Mouse (Mus musculus) left cerebral cortex, postnatal 4 days (tissue): ENCODE measurements around the gene Col11a2. TPM values are rescaled to one million over a fixed set of nuclear protein-coding genes. Genes with fewer than 3 reads are reported as not detected.
A peak's percentile ranks its signal among the peaks of the same experiment; 100 is the strongest.

Experiments
- DNase-seq: peaks from one replicate; pipeline ENCODE4 v3.0.0-alpha.2; 2022
- intact Hi-C: fragments of 180-260 bp; cut with DNase I; formaldehyde crosslinking; loops from one replicate; pipeline ENCODE4 v1.15.1; 2025
- microRNA-seq: library from miRNA; unstranded; fragments of <30 nt; microRNA quantifications from one replicate; pipeline ENCODE4 v1.2.0, GENCODE M21; 2022
- total RNA-seq, 2 experiments: library from RNA; stranded (reverse); gene quantifications; 2 replicates each; pipeline ENCODE4 v1.2.3; 2021

Col11a2 gene
- total RNA-seq, 2 experiments from 2014 or later = 6.8 to 9.8 TPM

DNA sequence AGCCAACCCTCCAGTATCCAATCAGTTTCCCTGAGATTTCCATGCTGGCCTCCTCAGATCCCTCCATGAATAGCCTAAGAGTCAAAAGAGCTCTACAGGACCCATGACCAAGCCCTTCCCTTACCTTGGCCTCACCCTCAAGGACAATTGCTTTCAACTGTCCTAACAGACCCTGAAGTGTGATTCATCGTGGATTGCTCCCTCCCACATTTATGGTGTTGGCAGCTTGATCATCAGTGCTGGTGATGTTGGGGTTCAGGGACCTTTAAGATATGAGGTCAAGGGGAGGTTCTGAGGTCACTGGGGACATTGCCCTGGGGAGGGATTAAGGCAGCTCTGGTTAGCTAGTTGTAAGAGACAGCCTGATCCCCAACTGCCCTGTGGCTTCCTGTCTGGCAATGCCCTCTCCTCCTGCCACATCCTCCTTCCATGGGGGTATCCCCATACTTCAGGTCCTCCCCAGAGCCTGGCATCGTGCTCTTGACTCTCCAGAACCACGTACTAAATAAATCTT is 57.3 kb downstream of the Col11a2 start:
- intact Hi-C loops = no loop called here
- no peak for DNase-seq

DNA sequence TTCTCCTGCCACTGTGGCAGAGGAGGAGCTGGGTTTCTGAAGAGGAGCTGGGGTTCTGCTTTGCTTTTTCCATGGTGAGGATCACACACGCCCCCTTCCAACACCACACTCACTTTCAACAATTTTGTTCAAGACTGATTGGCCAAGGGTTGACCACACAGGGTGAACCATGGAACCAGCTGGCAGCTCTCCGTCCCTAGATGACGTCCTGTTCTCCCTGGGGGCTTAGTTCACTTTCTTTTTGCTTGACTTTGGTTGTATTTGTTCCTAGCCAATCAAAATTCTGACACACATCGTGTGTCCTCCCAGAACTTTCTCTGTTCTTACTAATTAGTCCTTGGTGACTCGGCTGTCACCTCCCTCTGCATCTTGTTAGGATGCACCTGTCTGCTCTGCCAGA is 58.0 kb downstream of the Col11a2 start:
- intact Hi-C loops = no loop called here
- DNase-seq = no peak

DNA sequence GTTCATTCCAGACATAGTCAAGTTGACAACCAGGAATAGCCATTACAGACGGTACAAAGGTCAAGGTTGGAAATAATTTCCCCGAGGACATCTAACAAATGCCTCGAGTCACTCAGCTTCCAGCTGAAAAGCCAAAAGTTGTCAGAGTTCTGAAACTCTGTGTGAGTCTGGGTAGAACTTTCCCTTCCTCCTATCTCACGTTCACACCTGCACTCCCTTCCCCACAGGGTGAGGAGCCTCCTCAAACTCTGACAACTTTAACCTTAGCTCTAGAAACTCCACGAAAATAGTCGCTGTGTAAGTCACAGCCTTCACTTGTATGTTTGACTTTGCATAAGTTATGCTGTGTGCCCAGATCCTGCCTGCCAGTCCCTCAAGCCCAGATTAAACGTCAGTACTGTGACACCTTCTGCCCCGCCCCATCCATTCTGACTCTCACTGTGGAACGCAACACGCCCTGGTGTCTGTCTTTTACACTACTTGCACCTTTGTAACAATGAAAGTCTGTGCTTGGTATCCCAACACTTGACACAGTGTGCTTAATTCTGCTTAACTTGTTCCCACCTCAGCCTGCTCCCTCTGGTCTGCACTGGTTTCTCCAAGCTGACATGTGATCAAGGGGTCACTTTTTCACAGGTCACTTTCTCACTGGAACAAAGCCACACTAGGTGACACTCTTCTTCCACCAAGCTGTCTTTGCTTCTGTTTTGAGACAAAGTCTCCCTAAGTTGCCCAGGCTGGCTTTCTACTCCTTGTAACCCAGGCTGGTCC is 59.7 kb downstream of the Col11a2 start:
- no peak for DNase-seq
- intact Hi-C loops = no loop called here

DNA sequence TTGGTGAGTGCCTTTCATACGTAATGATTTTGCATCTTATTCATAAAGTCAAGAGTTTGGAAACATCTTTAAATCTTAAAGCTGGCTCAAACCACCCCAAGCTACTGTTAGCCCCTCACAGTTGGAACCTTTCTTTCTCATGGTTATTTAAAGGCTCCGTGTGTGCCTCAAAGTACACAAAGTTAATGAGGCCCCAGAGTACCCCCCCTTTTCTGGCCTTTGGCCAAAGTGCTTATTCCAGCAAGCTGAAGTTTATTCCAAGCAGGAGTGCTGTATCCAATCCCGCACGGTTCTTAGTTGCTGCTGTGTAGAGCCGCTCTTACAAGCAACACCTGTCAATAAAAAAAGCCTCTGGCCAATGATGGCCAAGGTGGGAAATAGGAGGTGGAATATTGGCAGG is 60.3 kb downstream of the Col11a2 start:
- DNase-seq = no peak
- intact Hi-C loops = no loop called here

DNA sequence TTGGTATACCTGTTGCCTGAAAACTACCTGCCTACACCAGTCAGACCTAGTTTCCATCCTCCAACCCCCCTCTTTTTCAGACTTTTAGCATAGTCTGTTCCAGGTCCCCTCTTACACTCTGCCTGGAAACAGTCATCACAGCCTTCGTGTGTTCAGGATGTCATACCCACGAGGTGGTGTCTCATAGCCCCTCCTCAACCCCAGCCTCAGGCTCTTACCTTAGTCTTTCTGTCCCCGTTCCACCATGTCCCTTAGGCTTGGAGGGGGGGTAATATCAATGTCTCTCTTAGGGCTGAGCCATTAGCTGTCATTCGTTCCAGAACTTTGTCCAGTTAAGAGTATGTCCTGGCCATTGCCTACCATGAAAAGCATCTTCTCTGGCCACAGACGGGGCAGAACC is 61.9 kb downstream of the Col11a2 start:
- intact Hi-C loops = loop anchor here (10.0 kb wide), 1 partner anchor 64 kb away; no protein-coding TSS in a partner anchor

DNA sequence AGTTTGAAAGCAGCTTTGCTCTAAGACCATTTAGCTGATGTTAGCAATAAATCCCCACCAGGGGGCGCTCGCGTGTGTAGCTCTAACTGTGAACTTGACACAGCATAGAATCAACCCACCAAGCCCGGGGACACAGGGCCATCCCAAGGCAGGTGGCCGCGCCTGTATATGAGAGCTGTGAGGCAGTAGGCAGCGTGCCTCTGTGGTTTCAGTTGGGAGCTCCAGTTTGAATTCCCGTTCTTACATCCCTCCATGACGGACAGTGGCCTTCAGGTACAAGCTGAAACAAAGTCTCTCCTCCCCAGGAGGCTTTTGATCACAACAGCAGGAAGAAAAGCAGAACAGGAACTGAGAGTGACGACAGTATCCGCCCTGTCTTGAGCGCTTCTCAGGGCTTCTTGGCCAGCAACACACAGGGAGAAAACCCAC is 62.4 kb downstream of the Col11a2 start:
- intact Hi-C loops = loop anchor here (10.0 kb wide), 1 partner anchor 63 kb away; no protein-coding TSS in a partner anchor
- DNase-seq = peak; percentile 96

More for the DNA sequence above, 61.9 kb downstream of the Col11a2 start:
- DNase-seq = no peak

DNA sequence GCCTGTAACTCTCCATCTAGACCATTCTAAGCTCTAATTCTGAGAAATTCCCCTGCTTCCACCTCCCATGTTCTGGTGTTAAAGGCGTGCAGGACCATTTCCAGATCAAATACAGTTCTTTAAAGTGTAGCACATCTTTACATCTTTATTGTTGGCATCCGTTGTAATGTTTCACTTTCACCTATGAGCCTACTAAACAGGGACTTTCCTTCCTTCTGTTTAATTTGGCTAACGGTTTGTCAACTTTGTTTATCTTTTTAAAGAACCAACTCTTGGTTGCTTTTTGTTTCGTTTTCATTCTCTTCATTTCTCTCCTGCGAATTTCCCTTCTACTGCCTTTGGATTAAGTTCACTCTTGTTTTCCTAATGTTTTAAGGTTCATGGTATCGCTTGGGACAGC is 63.6 kb downstream of the Col11a2 start:
- no peak for DNase-seq
- intact Hi-C loops = loop anchor here (10.0 kb wide), 1 partner anchor 62 kb away; no protein-coding TSS in a partner anchor

DNA sequence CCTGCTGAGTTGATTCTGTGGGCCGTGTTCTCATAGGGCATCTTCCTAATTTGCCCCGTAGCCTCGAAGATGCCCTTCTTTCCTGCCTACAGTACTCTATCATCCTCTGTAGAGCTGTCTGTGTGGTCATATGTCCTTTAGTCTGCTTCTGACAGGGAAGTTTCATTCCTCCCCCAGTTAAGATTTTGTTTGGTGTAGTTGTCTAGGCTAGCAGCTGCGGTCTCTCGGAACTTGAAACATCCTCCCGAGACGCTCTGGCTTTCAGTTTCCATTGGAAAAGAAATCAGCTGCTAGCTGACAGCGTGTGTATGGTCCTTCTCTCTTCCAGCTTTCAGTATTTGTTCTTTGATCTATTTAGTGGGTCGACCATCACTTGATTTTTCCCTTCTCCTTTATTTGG is 65.6 kb downstream of the Col11a2 start:
- intact Hi-C loops = loop anchor here (10.0 kb wide), 1 partner anchor 60 kb away; no protein-coding TSS in a partner anchor
- no peak for DNase-seq

DNA sequence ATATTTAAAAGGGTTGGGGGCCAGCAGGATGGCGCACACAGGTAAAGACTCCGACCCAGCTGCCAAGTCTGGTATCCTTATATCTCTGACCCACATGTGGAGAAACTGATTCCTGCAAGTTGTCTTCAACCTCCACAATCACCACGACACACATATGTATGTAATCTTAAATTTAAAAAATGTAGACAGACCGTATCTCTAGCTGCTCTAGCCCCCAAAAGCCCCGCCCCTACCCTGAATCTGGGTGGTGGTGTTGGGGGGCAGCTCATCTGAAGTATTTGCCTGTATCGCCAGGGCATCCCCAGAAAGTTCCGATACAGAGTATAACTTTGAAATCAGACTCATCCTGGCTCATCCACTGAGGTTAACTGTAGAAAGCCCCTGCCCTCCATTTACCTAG is 67.3 kb downstream of the Col11a2 start:
- intact Hi-C loops = loop anchor here (10.0 kb wide), 1 partner anchor 58 kb away; no protein-coding TSS in a partner anchor
- DNase-seq = no peak

DNA sequence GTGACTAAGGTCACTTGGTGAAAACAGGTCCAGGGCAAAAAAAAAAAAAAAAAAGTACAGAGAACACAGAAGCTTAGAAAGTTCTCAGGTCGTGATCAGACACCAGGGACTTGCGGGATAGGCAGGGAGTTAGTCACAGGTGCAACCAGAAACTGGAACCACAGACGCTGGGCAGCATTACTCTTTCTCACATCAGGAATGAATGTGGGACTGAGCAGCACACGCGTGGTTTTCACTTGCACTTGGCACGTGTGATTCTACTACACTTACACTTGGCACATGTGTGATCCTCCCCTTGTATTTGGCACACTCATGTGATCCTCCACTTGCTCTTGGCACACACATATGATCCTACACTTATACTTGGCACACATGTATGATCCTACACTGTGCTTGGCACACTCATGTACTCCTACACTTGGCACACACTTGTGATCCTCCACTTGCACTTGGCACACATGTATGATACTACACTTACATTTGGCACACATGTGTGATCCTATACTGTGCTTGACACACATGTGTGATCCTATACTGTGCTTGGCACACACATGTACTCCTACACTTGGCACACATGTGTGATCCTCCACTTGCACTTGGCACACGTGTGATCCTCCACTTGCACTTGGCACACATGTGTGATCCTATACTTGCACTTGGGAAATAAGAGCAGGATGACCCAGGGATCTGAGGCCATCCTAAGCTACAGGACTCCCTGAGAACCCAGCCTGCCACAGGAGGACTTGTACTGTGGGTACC is 68.1 kb downstream of the Col11a2 start:
- DNase-seq = no peak
- intact Hi-C loops = loop anchor here (10.0 kb wide), 1 partner anchor 58 kb away; no protein-coding TSS in a partner anchor

DNA sequence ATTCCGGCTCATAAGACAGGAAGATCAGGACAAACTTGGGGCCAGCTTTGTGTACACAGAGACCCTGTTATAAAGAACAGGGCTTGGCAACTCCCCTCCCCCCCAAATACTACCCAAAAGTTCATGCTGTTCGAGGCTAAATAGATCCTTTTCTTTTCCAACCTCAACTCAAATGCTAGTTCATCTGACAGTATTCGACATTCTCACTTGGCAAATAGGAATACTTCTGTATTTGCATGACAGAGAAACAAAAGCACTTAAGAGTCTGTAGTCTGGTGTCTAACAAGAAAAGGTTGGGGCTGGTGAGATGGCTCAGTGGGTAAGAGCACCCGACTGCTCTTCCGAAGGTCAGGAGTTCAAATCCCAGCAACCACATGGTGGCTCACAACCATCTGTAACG is 69.2 kb downstream of the Col11a2 start:
- no peak for DNase-seq
- intact Hi-C loops = loop anchor here (10.0 kb wide), 1 partner anchor 56 kb away; no protein-coding TSS in a partner anchor

DNA sequence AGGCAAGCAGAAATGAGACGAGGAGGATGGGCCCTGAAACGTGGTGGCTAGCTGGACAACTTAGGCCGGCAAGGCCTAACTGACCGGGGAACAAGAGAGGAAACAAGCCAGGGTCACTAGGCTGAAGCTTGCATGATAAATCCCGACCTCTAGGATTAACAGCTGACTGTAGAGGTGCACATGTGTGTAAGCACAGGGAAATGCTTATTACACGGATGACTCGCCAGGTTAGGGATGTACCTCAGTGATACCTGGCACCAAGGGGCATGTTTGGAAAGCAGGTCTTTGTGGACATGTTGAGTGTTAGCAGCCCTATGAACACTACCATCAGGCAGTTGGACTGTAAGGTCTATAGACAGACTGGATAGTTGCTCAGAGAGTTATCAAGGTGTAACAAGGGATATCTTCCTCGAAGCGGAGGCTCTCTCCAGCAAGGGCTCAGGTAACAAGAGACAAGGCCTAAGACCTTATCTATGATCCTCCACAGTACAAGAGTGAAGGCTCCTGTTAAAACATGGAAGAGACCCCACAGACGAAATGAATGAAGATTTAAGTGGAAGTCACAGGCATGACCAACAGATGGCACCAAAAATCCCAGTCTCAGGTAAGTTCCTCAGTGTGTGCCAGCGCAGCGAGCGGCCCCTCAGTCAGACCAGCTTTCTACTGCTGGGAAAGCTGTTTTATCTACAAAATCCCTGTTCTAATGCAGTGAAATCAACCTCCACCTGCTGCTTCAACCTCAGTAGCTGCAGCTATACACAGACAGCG is 70.0 kb downstream of the Col11a2 start:
- intact Hi-C loops = loop anchor here (10.0 kb wide), 1 partner anchor 56 kb away; no protein-coding TSS in a partner anchor
- no peak for DNase-seq

DNA sequence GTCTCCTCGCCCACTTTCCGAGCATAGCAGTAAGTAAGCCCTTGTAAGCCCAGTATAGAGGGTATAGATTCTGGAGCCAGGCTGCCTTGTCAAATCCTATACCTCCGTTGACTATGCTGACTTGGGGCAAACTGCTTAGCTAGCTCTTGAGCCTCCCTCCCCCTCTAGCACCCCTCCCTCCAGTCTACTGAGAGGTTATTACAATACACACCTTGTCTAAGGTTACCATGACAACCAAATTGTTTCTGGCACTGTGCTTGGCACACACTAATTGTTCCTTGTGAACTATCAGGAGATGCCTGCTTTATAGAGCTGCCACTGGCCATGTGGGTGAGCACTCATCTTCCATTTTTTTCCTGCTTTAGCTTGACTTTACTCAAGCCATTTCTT is 70.6 kb downstream of the Col11a2 start:
- intact Hi-C loops = loop anchor here (10.0 kb wide), 1 partner anchor 55 kb away; no protein-coding TSS in a partner anchor
- no peak for DNase-seq

DNA sequence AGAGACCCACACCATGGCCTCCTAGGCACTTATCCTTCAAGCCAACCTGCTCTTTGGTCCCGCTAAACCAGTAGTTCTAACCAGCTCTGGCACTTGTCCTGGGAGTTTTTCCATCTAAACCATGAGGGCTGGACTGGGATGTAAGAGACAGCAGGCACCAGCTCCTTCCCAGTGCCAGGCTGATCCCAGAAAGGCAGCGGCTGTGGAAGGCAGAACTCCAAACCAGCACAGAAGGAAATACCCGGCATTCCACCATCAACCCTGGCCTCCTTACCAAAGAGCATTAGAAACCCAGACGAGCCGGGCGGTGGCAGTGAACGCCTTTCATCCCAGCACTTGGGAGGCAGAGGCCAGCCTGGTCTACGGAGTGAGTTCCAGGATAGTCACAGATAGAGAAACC is 71.1 kb downstream of the Col11a2 start:
- DNase-seq = no peak
- intact Hi-C loops = no loop called here

DNA sequence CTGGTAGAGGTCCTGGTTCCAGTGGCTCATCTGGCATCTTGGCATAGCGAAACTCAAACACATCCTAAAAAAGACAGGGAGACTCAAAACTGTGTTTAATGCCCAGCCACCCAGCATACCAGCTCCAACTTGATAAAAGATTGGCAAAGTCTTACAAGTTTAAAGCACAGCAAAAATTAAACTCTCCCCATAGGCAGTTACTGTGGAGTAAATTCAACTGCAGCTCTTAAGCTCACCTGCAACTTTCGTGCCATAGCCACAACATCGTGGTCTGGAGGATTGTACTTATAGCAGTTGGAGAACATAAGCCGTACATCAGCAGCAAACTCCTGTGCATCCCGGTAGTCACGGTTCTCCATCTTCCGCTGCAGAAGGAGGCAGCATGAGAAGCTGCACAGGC is 74.9 kb downstream of the Col11a2 start:
- intact Hi-C loops = no loop called here
- DNase-seq = no peak

Small RNA genes within 50 kb of the gene (microRNA-seq; reads per million reads assigned to microRNA genes)
- gene Mir219a-1 (not detected), gene Mir219c (not detected)

Other genes with a start within 250 kb of the Col11a2 start
- 10 to 100 TPM; 38.6 to 44.1 TPM for gene Kank3, start 228.9 kb upstream of the Col11a2 start, total RNA-seq
- 1,000 to 10,000 TPM; 1,155 to 1,182 TPM for gene Rps28, start 214.9 kb upstream of the Col11a2 start, total RNA-seq
- gene Ndufa7, start 214.9 kb upstream of the Col11a2 start, total RNA-seq = 100 to 1,000 TPM; 214 to 232 TPM
- 10 to 100 TPM; 21.6 to 25.4 TPM for gene Cd320, start 196.3 kb upstream of the Col11a2 start, total RNA-seq
- not detected for gene Gm7029, start 165.6 kb upstream of the Col11a2 start, total RNA-seq
- gene Kifc1, start 148.8 kb upstream of the Col11a2 start, total RNA-seq = 1 to 10 TPM; 7.7 to 9.4 TPM
- gene Platr17, start 134.3 kb upstream of the Col11a2 start, total RNA-seq = not detected
- gene Daxx, start 130.0 kb upstream of the Col11a2 start, total RNA-seq = 10 to 100 TPM; 37.6 to 39.2 TPM
- gene Tapbp, start 123.5 kb upstream of the Col11a2 start, total RNA-seq = 10 to 100 TPM; 45.5 to 56.6 TPM
- gene Zbtb22, start 123.5 kb upstream of the Col11a2 start, total RNA-seq = 10 to 100 TPM; 33.2 to 36.8 TPM
- gene Rgl2, start 109.9 kb upstream of the Col11a2 start, total RNA-seq = 10 to 100 TPM; 74.1 to 75.5 TPM
- 10 to 100 TPM; 90.5 to 96.1 TPM for gene Pfdn6, start 99.1 kb upstream of the Col11a2 start, total RNA-seq
- gene Wdr46, start 98.8 kb upstream of the Col11a2 start, total RNA-seq = 10 to 100 TPM; 30.1 to 36.6 TPM
- 1 to 10 TPM; 6.6 to 6.8 TPM for gene B3galt4, start 87.9 kb upstream of the Col11a2 start, total RNA-seq
- 10 to 100 TPM; 72.2 to 72.6 TPM for gene Vps52, start 83.6 kb upstream of the Col11a2 start, total RNA-seq
- gene Rps18, start 83.4 kb upstream of the Col11a2 start, total RNA-seq = 100 to 1,000 TPM; 557 to 591 TPM
- gene H2-K1, start 39.1 kb upstream of the Col11a2 start, total RNA-seq = 10 to 100 TPM in 1 of 2 experiments, 1 to 10 TPM in 1; 8.2 to 13.8 TPM
- gene Ring1, start 14.8 kb upstream of the Col11a2 start, total RNA-seq = 10 to 100 TPM; 23.6 to 28.2 TPM
- gene H2-Ke6, start 11.4 kb upstream of the Col11a2 start, total RNA-seq = 10 to 100 TPM; 41.6 to 45.2 TPM
- 10 to 100 TPM; 96.3 to 98.7 TPM for gene Slc39a7, start 7.8 kb upstream of the Col11a2 start, total RNA-seq
- 10 to 100 TPM; 80.7 to 84.9 TPM for gene Rxrb, start 7.6 kb upstream of the Col11a2 start, total RNA-seq
- gene H2-Oa, start 52.9 kb downstream of the Col11a2 start, total RNA-seq = not detected
- 10 to 100 TPM; 19.5 to 20.5 TPM for gene H2-DMa, start 80.1 kb downstream of the Col11a2 start, total RNA-seq
- gene Brd2, start 83.2 kb downstream of the Col11a2 start, total RNA-seq = 100 to 1,000 TPM; 247 to 267 TPM
- gene H2-DMb2, start 103.9 kb downstream of the Col11a2 start, total RNA-seq = under 1 TPM; 0.34 to 0.40 TPM
- under 1 TPM; 0.46 to 0.97 TPM for gene H2-DMb1, start 113.6 kb downstream of the Col11a2 start, total RNA-seq
- gene Tap1, start 148.1 kb downstream of the Col11a2 start, total RNA-seq = 1 to 10 TPM; 2.2 to 3.6 TPM
- 1 to 10 TPM in 1 of 2 experiments, under 1 TPM in 1; 0.77 to 1.1 TPM for gene Psmb9, start 148.3 kb downstream of the Col11a2 start, total RNA-seq
- 1 to 10 TPM; 1.3 to 1.9 TPM for gene Psmb8, start 158.3 kb downstream of the Col11a2 start, total RNA-seq
- gene Tap2, start 164.1 kb downstream of the Col11a2 start, total RNA-seq = 1 to 10 TPM; 3.1 to 3.5 TPM
- gene H2-Ob, start 199.5 kb downstream of the Col11a2 start, total RNA-seq = not detected
- gene H2-Ab1, start 218.3 kb downstream of the Col11a2 start, total RNA-seq = 1 to 10 TPM in 1 of 2 experiments, under 1 TPM in 1; 0.80 to 1.2 TPM
- gene H2-Aa, start 248.4 kb downstream of the Col11a2 start, total RNA-seq = 1 to 10 TPM in 1 of 2 experiments, under 1 TPM in 1; 0.68 to 1.2 TPM